ENCODE assay signal across 10 mouse cellular contexts in genomic region chr1:171257781-171258180, GRCm38 (mm10). TPM values are rescaled to one million over a fixed set of nuclear protein-coding genes. Genes with fewer than 3 reads are reported as not detected.
"Had no signal": no experiment of that assay in that cellular context is flagged by ENCODE, and none has a peak within 500 bp of the region (broad histone marks: within the 10 kb centered on the region; RNA-seq: fewer than 3 reads in every experiment).

No protein-coding gene starts in this region.

- H3K4me3 ChIP-seq: midbrain, embryonic 12.5 days; myocyte; neural tube, embryonic 13.5 days; neural tube, embryonic 15.5 days; stomach, embryonic 15.5 days had no signal

- H3K9me3 ChIP-seq: midbrain, embryonic 10.5 days; midbrain, embryonic 12.5 days; neural tube, embryonic 13.5 days; neural tube, embryonic 15.5 days; stomach, embryonic 15.5 days had no signal

- H3K9ac ChIP-seq: liver, embryonic 14.5 days; lung, embryonic 14.5 days; midbrain, embryonic 12.5 days; neural tube, embryonic 13.5 days; neural tube, embryonic 15.5 days; stomach, embryonic 15.5 days had no signal

- H3K27me3 ChIP-seq: neural tube, embryonic 13.5 days; stomach, embryonic 15.5 days had no signal

- H3K27ac ChIP-seq: liver, embryonic 14.5 days; midbrain, embryonic 12.5 days; neural tube, embryonic 13.5 days; neural tube, embryonic 15.5 days; stomach, embryonic 15.5 days; stomach, postnatal 0 days had no signal

- H3K36me3 ChIP-seq: midbrain, embryonic 12.5 days; neural tube, embryonic 13.5 days; neural tube, embryonic 15.5 days; stomach, embryonic 15.5 days had no signal

RNA-seq across cellular contexts. Expression of gene Adamts4, which starts 7.6 kb away (rescaled TPM):
- total RNA-seq: megakaryocyte, adult 5-6 weeks had no signal

RNA-seq across cellular contexts. Expression of gene Fcer1g, which starts 23.6 kb away (rescaled TPM):
- polyA plus RNA-seq: myocyte had no signal
